Mouse (Mus musculus) forebrain, embryonic 10.5 days (tissue): ENCODE measurements around the gene Alg14. TPM values are rescaled to one million over a fixed set of nuclear protein-coding genes. Genes with fewer than 3 reads are reported as not detected.
A peak's percentile ranks its signal among the peaks of the same experiment; 100 is the strongest.

Experiments used
- DNase-seq: peaks from one replicate; pipeline ENCODE4 v3.0.0-alpha.2; 2017; ENCODE audit warnings: low spot score; ENCODE audit errors: extremely low spot score
- H3K27ac ChIP-seq: fragments of 300-500 bp; sonication (generic); 2 replicates; pipeline ENCODE4 v1.5.1; 2016; ENCODE audit warnings: mild to moderate bottlenecking
- H3K27me3 ChIP-seq: fragments of 300-500 bp; sonication (generic); 2 replicates; pipeline ENCODE4 v1.6.1; 2016; ENCODE audit warnings: mild to moderate bottlenecking; ENCODE audit not compliant: poor library complexity, severe bottlenecking
- H3K36me3 ChIP-seq: fragments of 300-500 bp; sonication (generic); replicated peaks from 2 replicates; pipeline ENCODE4 v1.6.1; 2016; ENCODE audit warnings: mild to moderate bottlenecking, moderate library complexity
- H3K4me1 ChIP-seq: fragments of 300-500 bp; sonication (generic); 2 replicates; pipeline ENCODE4 v1.6.1; 2016
- H3K4me3 ChIP-seq: fragments of 300-500 bp; sonication (generic); 2 replicates; pipeline ENCODE4 v1.5.1; 2016; ENCODE audit warnings: mild to moderate bottlenecking, moderate library complexity
- H3K9me3 ChIP-seq: fragments of 300-500 bp; sonication (generic); 2 replicates; pipeline ENCODE4 v1.6.1; 2016; ENCODE audit warnings: mild to moderate bottlenecking, moderate library complexity
- WGBS: fragments of 180-500 bp; shearing (Covaris S2); methylation state at CpG from one replicate; pipeline ENCODE4 v1.1.7; 2016; 5-methylcytosine and 5-hydroxymethylcytosine counted together
- polyA plus RNA-seq: library from polyadenylated mRNA; unstranded; fragments of >200 nt; fragmentation: Nextera tagmentation; extraction: Ambion mirVana; gene quantifications from 2 replicates; pipeline ENCODE4 v1.2.1, GENCODE M21; 2016

The Alg14 gene
- polyA plus RNA-seq, result 30.9 and 34.0 TPM in 2 replicates

GRCm38 (mm10) chr3:121291560-121292258 lies at the start of gene Alg14:
Gene Alg14, plus strand, starts transcription at chr3:121291773.
- peak within 1 kb of the TSS; percentile 93 for H3K27ac ChIP-seq
- whole genome bisulfite sequencing, result under 1% methylated on average over 42 of the region's 42 CpGs
- no peaks in the 10 kb centered on the region for H3K9me3 ChIP-seq
- DNase-seq, result peak; percentile 95
- peak within 1 kb of the TSS; percentile 65 for H3K4me3 ChIP-seq
- peaks cover 20% of the 10 kb centered on the region for H3K4me1 ChIP-seq
- H3K27me3 ChIP-seq, result no peaks in the 10 kb centered on the region
- no peaks in the 10 kb centered on the region for H3K36me3 ChIP-seq

GRCm38 (mm10) chr3:121242111-121242936 lies 49.2 kb upstream of the Alg14 start:
- H3K36me3 ChIP-seq, result no peaks in the 10 kb centered on the region
- 75% methylated on average over 9 of the region's 9 CpGs for WGBS
- peaks cover 42% of the 10 kb centered on the region for H3K4me1 ChIP-seq
- no peaks in the 10 kb centered on the region for H3K9me3 ChIP-seq
- no peaks in the 10 kb centered on the region for H3K27me3 ChIP-seq
- no peak overlapping the region for H3K4me3 ChIP-seq
- DNase-seq, result no peak
- H3K27ac ChIP-seq, result peak overlapping the region; percentile 89

- no peak overlapping the region for H3K4me3 ChIP-seq
- H3K27me3 ChIP-seq, result no peaks in the 10 kb centered on the region
- H3K4me1 ChIP-seq, result peaks cover 42% of the 10 kb centered on the region
- no peaks in the 10 kb centered on the region for H3K9me3 ChIP-seq
- no peaks in the 10 kb centered on the region for H3K36me3 ChIP-seq
- 86% methylated on average over 4 of the region's 4 CpGs for WGBS
- H3K27ac ChIP-seq, result 0 out of 2 replicates have a peak overlapping the region, but pooled peaks have one; percentile 22
- no peak for DNase-seq
Measured at GRCm38 (mm10) chr3:121242941-121243340, 48.6 kb upstream of the Alg14 start.

GRCm38 (mm10) chr3:121250048-121250447 lies 41.5 kb upstream of the Alg14 start:
- Histone ChIP-seq H3K27ac (0 out of 2 replicates have a peak overlapping the region, but pooled peaks have one; percentile 11), H3K36me3 (no peaks in the 10 kb centered on the region), H3K4me1 (peaks cover 3% of the 10 kb centered on the region; the same call in 1 of the 2 replicates), H3K27me3 (no peaks in the 10 kb centered on the region), H3K9me3 (no peaks in the 10 kb centered on the region), H3K4me3 (no peak overlapping the region)
- DNase-seq, result no peak
- WGBS, result 90% methylated on average over 9 of the region's 9 CpGs

GRCm38 (mm10) chr3:121250576-121251433 lies 40.8 kb upstream of the Alg14 start:
- 87% methylated on average over 19 of the region's 19 CpGs for WGBS
- Histone ChIP-seq H3K9me3 (no peaks in the 10 kb centered on the region), H3K27ac (no peak overlapping the region), H3K36me3 (no peaks in the 10 kb centered on the region), H3K4me3 (no peak overlapping the region), H3K27me3 (no peaks in the 10 kb centered on the region), H3K4me1 (peaks cover 3% of the 10 kb centered on the region; the same call in 1 of the 2 replicates)
- no peak for DNase-seq

- no peaks in the 10 kb centered on the region for H3K36me3 ChIP-seq
- no peaks in the 10 kb centered on the region for H3K4me1 ChIP-seq
- H3K9me3 ChIP-seq, result no peaks in the 10 kb centered on the region
- no peak overlapping the region for H3K4me3 ChIP-seq
- 90% methylated on average over 7 of the region's 7 CpGs for WGBS
- H3K27ac ChIP-seq, result no peak overlapping the region
- DNase-seq, result no peak
- peaks cover 18% of the 10 kb centered on the region for H3K27me3 ChIP-seq
Measured at GRCm38 (mm10) chr3:121255501-121255900, 36.1 kb upstream of the Alg14 start.

GRCm38 (mm10) chr3:121256131-121256530 lies 35.4 kb upstream of the Alg14 start:
- Histone ChIP-seq H3K27me3 (peaks cover 24% of the 10 kb centered on the region), H3K27ac (no peak overlapping the region), H3K9me3 (no peaks in the 10 kb centered on the region), H3K36me3 (no peaks in the 10 kb centered on the region), H3K4me1 (no peaks in the 10 kb centered on the region), H3K4me3 (no peak overlapping the region)
- 86% methylated on average over 8 of the region's 8 CpGs for WGBS
- DNase-seq, result no peak

- H3K4me3 ChIP-seq, result no peak overlapping the region
- peaks cover 37% of the 10 kb centered on the region for H3K27me3 ChIP-seq
- H3K9me3 ChIP-seq, result no peaks in the 10 kb centered on the region
- DNase-seq, result no peak
- no peak overlapping the region for H3K27ac ChIP-seq
- 80% methylated on average over 10 of the region's 10 CpGs for WGBS
- H3K36me3 ChIP-seq, result no peaks in the 10 kb centered on the region
- H3K4me1 ChIP-seq, result peaks cover 5% of the 10 kb centered on the region
Measured at GRCm38 (mm10) chr3:121257418-121257817, 34.2 kb upstream of the Alg14 start.

- Histone ChIP-seq H3K4me1 (peaks cover 15% of the 10 kb centered on the region), H3K4me3 (no peak overlapping the region), H3K36me3 (no peaks in the 10 kb centered on the region), H3K27me3 (peaks cover 51% of the 10 kb centered on the region), H3K27ac (no peak overlapping the region), H3K9me3 (no peaks in the 10 kb centered on the region)
- DNase-seq, result no peak
- 86% methylated on average over 20 of the region's 20 CpGs for WGBS
Measured at GRCm38 (mm10) chr3:121258521-121259478, 32.8 kb upstream of the Alg14 start.

- Histone ChIP-seq H3K9me3 (no peaks in the 10 kb centered on the region), H3K27me3 (peaks cover 63% of the 10 kb centered on the region), H3K4me1 (peaks cover 15% of the 10 kb centered on the region), H3K4me3 (no peak overlapping the region), H3K27ac (no peak overlapping the region), H3K36me3 (no peaks in the 10 kb centered on the region)
- DNase-seq, result no peak
- 79% methylated on average over 7 of the region's 7 CpGs for WGBS
Measured at GRCm38 (mm10) chr3:121260041-121260440, 31.5 kb upstream of the Alg14 start.

- Histone ChIP-seq H3K4me3 (no peak overlapping the region), H3K27me3 (peaks cover 70% of the 10 kb centered on the region), H3K4me1 (peaks cover 15% of the 10 kb centered on the region), H3K36me3 (no peaks in the 10 kb centered on the region), H3K27ac (no peak overlapping the region), H3K9me3 (no peaks in the 10 kb centered on the region)
- DNase-seq, result no peak
- WGBS, result 82% methylated on average over 1 of the region's 1 CpGs
Measured at GRCm38 (mm10) chr3:121260831-121261230, 30.7 kb upstream of the Alg14 start.
